Mouse (Mus musculus) intestine, embryonic 15.5 days (tissue): Measurements from ENCODE around the gene 4930404H24Rik. TPM values are rescaled to one million over a fixed set of nuclear protein-coding genes. Genes with fewer than 3 reads are reported as not detected.
"Not testable (repeated sequence)": the region's sequence is repeated elsewhere in the genome, so short reads cannot be mapped to it uniquely, and the experiment has no call there.

Experiments used
- ATAC-seq: fragments of 200-750 bp; cut with Nextera tagmentation; 2 replicates; pipeline ENCODE4 v1.8.0; 2017; ENCODE audit warnings: moderate TSS enrichment, moderate library complexity
- H3K27ac ChIP-seq: fragments of 300-500 bp; sonication (generic); 2 replicates; pipeline ENCODE4 v1.5.1; 2015; ENCODE audit warnings: mild to moderate bottlenecking, inconsistent platforms
- H3K27me3 ChIP-seq: fragments of 300-500 bp; sonication (generic); replicated peaks from 2 replicates; pipeline ENCODE4 v1.6.1; 2015; ENCODE audit warnings: inconsistent platforms
- H3K36me3 ChIP-seq: fragments of 300-500 bp; sonication (generic); 2 replicates; pipeline ENCODE4 v1.6.1; 2015; ENCODE audit warnings: inconsistent platforms
- H3K4me1 ChIP-seq: fragments of 300-500 bp; sonication (generic); replicated peaks from 2 replicates; pipeline ENCODE4 v1.6.1; 2015; ENCODE audit warnings: inconsistent platforms
- H3K4me2 ChIP-seq: fragments of 300-500 bp; sonication (generic); replicated peaks from 2 replicates; pipeline ENCODE4 v1.6.1; 2015; ENCODE audit warnings: mild to moderate bottlenecking, inconsistent platforms
- H3K4me3 ChIP-seq: fragments of 300-500 bp; sonication (generic); replicated peaks from 2 replicates; pipeline ENCODE4 v1.5.1; 2015; ENCODE audit warnings: inconsistent platforms
- H3K9ac ChIP-seq: fragments of 300-500 bp; sonication (generic); 2 replicates; pipeline ENCODE4 v1.6.1; 2015; ENCODE audit warnings: inconsistent platforms
- H3K9me3 ChIP-seq: fragments of 300-500 bp; sonication (generic); 2 replicates; pipeline ENCODE4 v1.6.1; 2016; ENCODE audit warnings: inconsistent platforms
- WGBS: fragments of 180-500 bp; shearing (Covaris S2); methylation state at CpG from one replicate; pipeline ENCODE4 v1.1.7; 2015; 5-methylcytosine and 5-hydroxymethylcytosine counted together
- polyA plus RNA-seq: library from polyadenylated mRNA; unstranded; fragments of >200 nt; fragmentation: Nextera tagmentation; extraction: Ambion mirVana; gene quantifications from 2 replicates; pipeline ENCODE4 v1.2.1, GENCODE M21; 2015

4930404H24Rik gene
- polyA plus RNA-seq, 1 experiment from 2014 or later = not detected

DNA sequence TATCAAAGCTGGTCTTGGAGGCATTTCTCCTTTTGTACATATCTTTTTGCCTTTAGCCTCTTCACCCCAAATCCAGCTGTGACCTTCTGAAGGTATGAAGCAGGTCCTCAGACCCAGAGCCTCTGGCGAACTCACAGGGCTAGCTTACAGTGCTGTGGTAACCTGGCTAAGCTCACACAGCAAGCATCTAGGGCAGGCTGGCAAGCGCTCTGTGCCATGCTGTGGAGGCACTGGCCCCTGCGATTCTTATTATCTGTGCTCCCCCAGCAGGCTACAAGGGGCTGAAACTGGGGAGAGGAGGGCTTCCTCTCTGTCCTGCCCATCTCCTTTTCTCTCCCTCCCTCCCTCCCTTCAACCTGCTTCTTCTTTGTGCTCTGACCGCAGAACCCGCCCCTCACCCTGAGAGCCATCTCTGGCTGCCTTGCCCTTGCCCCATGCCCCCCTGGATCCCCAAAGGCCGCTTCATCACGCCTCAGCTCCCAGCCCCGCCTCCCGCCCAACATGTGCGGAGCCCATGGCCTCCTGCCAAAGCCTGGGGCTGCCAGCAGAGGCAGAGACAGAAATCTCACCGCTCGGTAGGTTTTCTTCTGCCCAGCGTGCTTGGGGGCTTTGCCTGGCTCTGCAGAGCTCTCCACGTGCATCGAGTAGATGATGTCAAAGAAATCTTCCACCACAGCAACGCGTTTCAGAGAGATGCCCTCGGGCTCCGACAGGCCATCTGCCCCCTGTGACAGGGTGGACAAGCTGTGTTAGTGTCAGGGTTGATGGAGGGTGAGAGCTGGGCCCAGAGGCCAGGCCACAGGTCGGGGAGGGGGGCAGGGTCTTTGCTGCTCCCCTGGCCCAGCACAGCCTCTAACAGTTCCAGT lies 9.2 kb upstream of the 4930404H24Rik start:
- Histone ChIP-seq H3K4me2 (0 out of 2 replicates have a peak overlapping the region, but pooled peaks have one; percentile 19), H3K27ac (no peak overlapping the region), H3K9ac (0 out of 2 replicates have a peak overlapping the region, but pooled peaks have one; percentile 20), H3K36me3 (no peaks in the 10 kb centered on the region), H3K4me3 (no peak overlapping the region), H3K27me3 (no peaks in the 10 kb centered on the region), H3K9me3 (no peaks in the 10 kb centered on the region), H3K4me1 (peaks cover 10% of the 10 kb centered on the region)
- 25% methylated on average over 20 of the region's 20 CpGs for WGBS
- ATAC-seq = peak; percentile 40; the same call in 1 of the 2 replicates

DNA sequence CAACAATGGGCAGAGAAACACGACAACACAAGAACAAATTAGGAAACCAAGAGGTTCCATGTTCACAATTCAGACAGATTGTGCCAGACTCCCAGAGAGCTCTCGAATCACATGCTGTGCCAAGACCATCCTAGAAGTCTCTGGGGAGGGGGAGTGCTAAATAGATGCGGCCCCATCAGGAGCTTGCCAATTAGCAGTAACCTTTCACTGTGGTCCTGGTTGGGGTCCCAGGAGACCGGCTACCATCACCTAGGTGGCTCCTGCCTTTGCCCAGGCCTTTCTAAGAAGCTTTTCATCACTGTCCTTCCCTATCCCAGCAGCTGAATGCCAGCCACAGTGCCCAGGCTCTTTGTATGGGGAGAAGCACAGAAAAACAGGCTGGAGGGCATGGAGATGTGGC lies 8.5 kb upstream of the 4930404H24Rik start:
- no peak overlapping the region for H3K4me2 ChIP-seq
- WGBS = 67% methylated on average over 4 of the region's 4 CpGs
- no peak for ATAC-seq
- H3K27ac ChIP-seq = no peak overlapping the region
- H3K9ac ChIP-seq = no peak overlapping the region
- H3K36me3 ChIP-seq = no peaks in the 10 kb centered on the region
- no peaks in the 10 kb centered on the region for H3K27me3 ChIP-seq
- H3K9me3 ChIP-seq = no peaks in the 10 kb centered on the region
- no peak overlapping the region for H3K4me3 ChIP-seq
- H3K4me1 ChIP-seq = peaks cover 10% of the 10 kb centered on the region

DNA sequence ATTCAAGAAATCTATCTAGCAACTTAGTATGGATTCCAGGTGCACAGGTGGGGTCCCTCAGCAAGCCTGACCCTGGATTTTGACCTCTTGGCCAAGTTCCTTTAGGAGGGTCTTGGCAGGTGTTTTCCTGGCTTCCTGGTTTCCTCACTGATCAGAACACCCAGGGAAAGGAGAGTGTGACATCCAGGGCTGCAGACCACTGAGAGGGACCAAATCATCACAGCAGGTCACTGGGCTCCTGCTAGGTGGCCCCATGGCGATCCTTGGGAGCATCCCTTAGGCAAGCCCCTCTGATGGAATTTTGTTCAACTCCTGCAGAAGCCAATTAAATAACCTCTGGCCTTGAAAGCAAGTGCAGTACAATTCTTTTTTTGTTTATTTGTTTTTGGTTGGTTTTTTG lies 2.5 kb upstream of the 4930404H24Rik start:
- Histone ChIP-seq H3K4me3 (no peak overlapping the region), H3K4me1 (peaks cover 33% of the 10 kb centered on the region), H3K36me3 (no peaks in the 10 kb centered on the region), H3K27ac (no peak overlapping the region), H3K4me2 (no peak overlapping the region), H3K27me3 (0 out of 2 replicates have a peak, but pooled peaks cover 4% of the 10 kb centered on the region), H3K9me3 (no peaks in the 10 kb centered on the region), H3K9ac (no peak overlapping the region)
- WGBS = 96% methylated on average over 1 of the region's 1 CpGs
- no peak for ATAC-seq

DNA sequence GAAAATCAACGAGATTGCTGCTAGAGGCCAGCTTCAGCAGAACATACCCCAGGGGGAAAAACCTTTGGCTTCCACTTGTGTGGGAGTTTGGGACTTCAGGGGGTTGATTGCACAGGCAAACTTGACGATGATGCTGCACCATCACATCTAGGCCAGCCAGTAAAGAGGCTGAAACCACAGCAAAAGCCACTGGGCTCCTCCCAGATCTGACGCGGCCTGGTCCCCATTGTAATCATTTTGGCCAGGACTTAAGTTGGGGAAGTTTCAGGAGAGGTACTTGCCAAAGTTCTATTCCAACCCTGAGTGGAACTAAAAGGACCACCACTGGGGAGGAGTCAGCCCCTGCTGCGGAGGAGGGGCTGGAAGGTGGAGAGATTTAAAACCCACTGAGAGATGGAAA lies 1.6 kb upstream of the 4930404H24Rik start:
- ATAC-seq = no peak
- Histone ChIP-seq H3K4me1 (peaks cover 36% of the 10 kb centered on the region), H3K27me3 (0 out of 2 replicates have a peak, but pooled peaks cover 4% of the 10 kb centered on the region), H3K27ac (no peak overlapping the region), H3K4me3 (no peak overlapping the region), H3K4me2 (no peak overlapping the region), H3K9ac (no peak overlapping the region), H3K9me3 (no peaks in the 10 kb centered on the region), H3K36me3 (no peaks in the 10 kb centered on the region)
- 51% methylated on average over 5 of the region's 5 CpGs for WGBS

DNA sequence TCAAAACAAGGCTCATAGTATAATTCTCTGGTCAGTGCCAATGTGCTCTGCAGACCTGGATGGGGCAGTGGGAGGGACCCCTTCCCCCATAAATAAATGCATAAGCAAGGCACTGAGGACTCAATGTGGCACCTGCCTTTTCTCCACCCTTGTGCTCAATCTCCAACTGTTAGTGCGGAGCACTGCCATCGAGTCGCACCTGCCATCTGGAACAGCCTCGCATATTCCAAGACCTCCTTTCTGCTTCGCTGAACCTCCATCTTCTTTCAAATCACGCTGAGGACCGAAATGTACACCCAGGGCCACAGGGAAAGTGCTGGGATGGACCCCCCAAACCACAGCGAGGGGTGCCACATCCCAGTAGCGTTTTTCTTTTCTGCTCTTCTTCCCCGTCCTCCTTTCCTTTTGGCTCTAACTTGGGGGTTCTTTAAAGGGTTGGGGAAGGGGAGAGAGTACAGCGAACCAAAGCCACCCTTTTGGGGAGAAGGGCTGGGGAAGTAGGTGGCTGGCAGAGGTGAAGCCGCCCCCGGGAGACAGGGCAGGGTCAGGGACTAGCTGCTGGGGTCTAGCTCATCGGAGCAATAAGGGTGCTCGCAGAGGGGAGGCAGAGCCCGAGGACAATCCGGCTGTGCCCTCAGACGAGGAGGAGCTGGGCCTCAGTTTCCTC lies 945 bp upstream of the 4930404H24Rik start:
- Histone ChIP-seq H3K9me3 (no peaks in the 10 kb centered on the region), H3K4me2 (peak overlapping the region; percentile 98), H3K4me3 (peak overlapping the region; percentile 63), H3K4me1 (peaks cover 41% of the 10 kb centered on the region), H3K27ac (no peak overlapping the region), H3K27me3 (0 out of 2 replicates have a peak, but pooled peaks cover 4% of the 10 kb centered on the region), H3K36me3 (no peaks in the 10 kb centered on the region), H3K9ac (0 out of 2 replicates have a peak overlapping the region, but pooled peaks have one; percentile 26)
- no peak for ATAC-seq
- WGBS = 24% methylated on average over 18 of the region's 18 CpGs

DNA sequence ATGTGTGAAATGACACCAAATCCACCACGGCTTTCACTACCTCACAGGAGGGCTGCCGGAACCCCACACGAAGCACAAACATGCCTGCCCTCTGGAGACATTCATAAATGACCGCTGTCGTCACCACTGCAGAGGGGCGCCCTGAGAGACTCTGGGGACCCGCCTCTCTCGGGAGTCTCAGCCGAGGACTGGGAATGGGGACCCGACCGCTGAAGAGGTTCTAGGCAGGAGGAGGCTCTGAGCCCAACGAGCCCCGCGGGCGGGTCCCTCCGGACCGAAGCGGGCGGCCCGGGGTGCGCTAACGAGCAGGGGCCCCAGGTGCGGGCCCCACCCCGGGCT lies 442 bp upstream of the 4930404H24Rik start:
- Histone ChIP-seq H3K9ac (peak overlapping the region; percentile 68), H3K4me3 (peak overlapping the region; percentile 63), H3K36me3 (no peaks in the 10 kb centered on the region), H3K4me2 (peak overlapping the region; percentile 98), H3K4me1 (peaks cover 44% of the 10 kb centered on the region), H3K27me3 (0 out of 2 replicates have a peak, but pooled peaks cover 4% of the 10 kb centered on the region), H3K9me3 (no peaks in the 10 kb centered on the region), H3K27ac (0 out of 2 replicates have a peak overlapping the region, but pooled peaks have one; percentile 44)
- no peak for ATAC-seq
- under 1% methylated on average over 24 of the region's 24 CpGs for WGBS

DNA sequence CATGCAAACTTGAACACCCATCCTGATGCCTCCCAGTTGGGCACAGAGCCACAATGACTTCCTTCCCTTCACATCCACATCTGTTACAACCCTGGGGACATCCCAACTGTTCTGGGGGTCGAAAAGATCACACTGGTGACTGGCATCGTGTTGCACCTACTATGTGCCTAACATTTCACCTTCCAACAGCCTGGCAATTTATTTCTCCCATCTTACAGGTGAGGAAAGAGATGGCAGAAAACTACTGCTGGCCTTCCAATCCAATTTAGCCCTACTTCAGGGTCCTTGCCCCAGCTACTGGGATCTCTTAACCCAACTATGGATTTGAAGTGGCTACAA lies 772 bp downstream of the 4930404H24Rik start:
- H3K4me3 ChIP-seq = peak overlapping the region; percentile 63
- H3K4me2 ChIP-seq = peak overlapping the region; percentile 98
- H3K9ac ChIP-seq = peak overlapping the region; percentile 68; the same call in 1 of the 2 replicates
- peaks cover 44% of the 10 kb centered on the region for H3K4me1 ChIP-seq
- no peaks in the 10 kb centered on the region for H3K9me3 ChIP-seq
- peak overlapping the region; percentile 67 for H3K27ac ChIP-seq
- H3K36me3 ChIP-seq = no peaks in the 10 kb centered on the region
- no peak for ATAC-seq
- 0 out of 2 replicates have a peak, but pooled peaks cover 4% of the 10 kb centered on the region for H3K27me3 ChIP-seq
- WGBS = 23% methylated on average over 2 of the region's 2 CpGs

DNA sequence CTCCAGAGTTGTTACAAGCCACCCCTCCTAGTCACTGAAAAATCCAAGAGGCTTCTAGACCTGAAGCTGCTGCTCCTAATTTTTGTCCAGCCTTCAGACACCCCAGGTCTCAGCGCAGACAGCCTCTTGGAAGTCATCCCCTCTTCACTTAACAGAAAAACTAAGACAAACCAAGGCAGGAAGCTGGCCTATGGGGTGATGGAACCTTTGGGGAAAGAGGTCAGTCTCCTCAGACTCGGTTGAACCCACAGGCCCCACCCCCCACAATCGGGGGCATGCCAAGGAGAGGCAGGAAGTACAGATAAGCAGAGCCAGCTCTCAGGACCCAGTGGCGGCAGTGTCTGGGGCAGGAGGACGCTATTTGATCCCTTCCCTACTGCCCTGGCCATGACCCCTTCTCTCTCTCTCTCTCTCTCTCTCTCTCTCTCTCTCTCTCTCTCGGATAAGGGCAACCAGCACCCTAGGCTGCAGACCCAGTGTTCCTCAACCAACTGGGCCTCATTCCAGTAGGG lies 1.2 kb downstream of the 4930404H24Rik start:
- Histone ChIP-seq H3K27me3 (0 out of 2 replicates have a peak, but pooled peaks cover 4% of the 10 kb centered on the region), H3K4me3 (no peak overlapping the region), H3K27ac (peak overlapping the region; percentile 67), H3K9ac (no peak overlapping the region), H3K4me1 (peaks cover 44% of the 10 kb centered on the region), H3K9me3 (no peaks in the 10 kb centered on the region), H3K4me2 (peak overlapping the region; percentile 98), H3K36me3 (no peaks in the 10 kb centered on the region)
- ATAC-seq = peak; percentile 54
- 15% methylated on average over 6 of the region's 6 CpGs for WGBS

DNA sequence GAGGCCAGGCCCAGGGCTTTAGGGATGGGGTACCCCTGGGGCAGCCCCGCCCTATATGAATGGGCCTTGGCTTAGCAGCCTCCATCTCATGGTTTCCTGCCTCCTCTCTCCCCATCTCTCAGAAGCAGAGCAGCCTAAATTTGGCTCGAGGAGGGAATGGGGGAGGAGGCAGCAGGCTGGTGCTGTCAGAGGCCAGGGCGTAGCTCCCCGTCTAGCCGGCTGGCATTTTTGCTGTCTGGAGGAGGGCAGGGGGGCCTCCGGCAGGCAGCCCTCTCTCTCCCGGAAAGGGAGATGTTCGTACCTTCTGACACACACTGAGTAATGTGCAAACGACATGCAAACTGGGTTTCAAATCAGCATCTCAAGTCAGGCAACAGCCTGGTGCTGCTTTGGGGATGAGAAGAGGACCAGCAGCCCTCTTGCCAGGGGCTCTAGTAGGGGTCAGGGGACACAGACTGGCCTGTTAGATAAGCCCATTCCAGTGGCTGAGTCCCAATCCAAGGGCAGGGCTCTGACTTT lies 1.8 kb downstream of the 4930404H24Rik start:
- Histone ChIP-seq H3K27me3 (0 out of 2 replicates have a peak, but pooled peaks cover 4% of the 10 kb centered on the region), H3K4me1 (peaks cover 44% of the 10 kb centered on the region), H3K9ac (0 out of 2 replicates have a peak overlapping the region, but pooled peaks have one; percentile 10), H3K27ac (peak overlapping the region; percentile 67; the same call in 1 of the 2 replicates), H3K4me3 (no peak overlapping the region), H3K36me3 (no peaks in the 10 kb centered on the region), H3K9me3 (no peaks in the 10 kb centered on the region), H3K4me2 (peak overlapping the region; percentile 98)
- WGBS = 26% methylated on average over 9 of the region's 9 CpGs
- ATAC-seq = peak; percentile 32

DNA sequence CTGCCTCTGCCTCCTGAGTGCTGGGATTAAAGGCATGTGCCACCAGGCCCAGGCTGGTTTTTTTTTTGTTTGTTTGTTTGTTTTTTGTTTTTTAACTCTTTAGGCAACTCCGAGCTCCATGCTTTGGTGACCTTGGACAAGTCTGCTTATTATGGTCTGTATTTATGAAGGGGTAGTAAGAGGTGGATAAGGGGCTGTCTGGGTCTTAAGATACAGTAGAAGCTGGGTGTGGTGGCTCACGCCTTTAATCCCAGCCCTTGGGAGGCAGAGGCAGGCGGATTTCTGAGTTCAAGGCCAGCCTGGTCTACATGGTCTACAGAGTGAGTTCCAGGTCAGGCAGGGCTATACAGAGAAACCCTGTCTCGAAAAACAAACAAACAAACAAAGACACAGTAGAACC lies 2.8 kb downstream of the 4930404H24Rik start:
- not testable (repeated sequence) for H3K36me3 ChIP-seq, ATAC-seq

DNA sequence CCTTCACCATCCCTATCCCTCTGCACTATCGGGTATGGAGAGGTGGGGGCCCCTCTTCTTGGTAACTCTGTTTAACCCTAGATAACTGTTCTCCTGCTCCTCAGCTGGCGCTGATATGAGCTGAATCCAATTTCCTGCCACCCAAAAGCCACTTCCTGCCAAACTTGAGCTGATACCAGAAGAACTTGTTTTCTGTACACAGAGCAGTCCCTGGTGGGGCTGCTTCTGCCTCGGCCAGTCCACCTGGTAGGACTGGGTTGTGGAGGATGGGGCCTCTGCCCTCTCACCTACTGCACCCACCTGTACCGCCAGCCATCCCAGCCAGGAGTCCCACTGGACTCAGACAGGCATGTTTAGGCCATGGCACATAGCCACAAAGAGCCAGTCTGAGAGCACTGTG lies 3.2 kb downstream of the 4930404H24Rik start:
- Histone ChIP-seq H3K9ac (no peak overlapping the region), H3K4me3 (no peak overlapping the region), H3K27ac (no peak overlapping the region), H3K4me2 (no peak overlapping the region), H3K36me3 (no peaks in the 10 kb centered on the region), H3K9me3 (no peaks in the 10 kb centered on the region), H3K27me3 (0 out of 2 replicates have a peak, but pooled peaks cover 4% of the 10 kb centered on the region), H3K4me1 (peaks cover 44% of the 10 kb centered on the region)
- ATAC-seq = no peak
- WGBS = 65% methylated on average over 4 of the region's 4 CpGs

More for the DNA sequence above, 2.8 kb downstream of the 4930404H24Rik start:
- H3K27ac ChIP-seq, H3K27me3 ChIP-seq, H3K9ac ChIP-seq, H3K4me2 ChIP-seq, H3K4me3 ChIP-seq, H3K9me3 ChIP-seq: not testable (repeated sequence)
- 89% methylated on average over 4 of the region's 4 CpGs for WGBS
- H3K4me1 ChIP-seq = peaks cover 44% of the 10 kb centered on the region

DNA sequence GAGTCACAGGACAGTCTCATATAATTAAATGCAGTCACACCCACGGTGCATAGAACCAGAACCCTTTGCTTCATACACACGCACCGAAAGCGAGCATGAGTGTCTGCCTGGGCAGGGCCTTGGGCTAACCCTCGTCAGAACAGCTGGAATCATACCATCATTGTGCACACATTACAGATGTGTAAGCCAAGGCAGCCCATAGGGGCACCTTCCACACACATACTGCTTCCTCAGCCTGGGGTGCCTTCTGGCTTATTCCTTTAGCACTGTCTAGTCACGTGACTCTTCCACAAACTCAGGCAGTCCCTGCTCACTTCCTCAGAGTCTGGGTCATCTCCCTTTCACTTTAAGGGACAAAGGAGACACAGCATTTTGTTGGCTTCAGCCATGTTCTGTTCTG lies 3.7 kb downstream of the 4930404H24Rik start:
- no peak for ATAC-seq
- Histone ChIP-seq H3K27me3 (0 out of 2 replicates have a peak, but pooled peaks cover 4% of the 10 kb centered on the region), H3K27ac (no peak overlapping the region), H3K36me3 (no peaks in the 10 kb centered on the region), H3K4me3 (no peak overlapping the region), H3K9ac (no peak overlapping the region), H3K9me3 (no peaks in the 10 kb centered on the region), H3K4me1 (peaks cover 44% of the 10 kb centered on the region), H3K4me2 (no peak overlapping the region)
- WGBS = 86% methylated on average over 6 of the region's 6 CpGs
